Mouse (Mus musculus): ENCODE measurements at regions not wholly inside any gene's neighbourhood (a gene's known extent, or its start where the extent isn't known, plus 50 kb on each side); places are given as distances from the start of the nearest gene placed in this dataset.

DNA sequence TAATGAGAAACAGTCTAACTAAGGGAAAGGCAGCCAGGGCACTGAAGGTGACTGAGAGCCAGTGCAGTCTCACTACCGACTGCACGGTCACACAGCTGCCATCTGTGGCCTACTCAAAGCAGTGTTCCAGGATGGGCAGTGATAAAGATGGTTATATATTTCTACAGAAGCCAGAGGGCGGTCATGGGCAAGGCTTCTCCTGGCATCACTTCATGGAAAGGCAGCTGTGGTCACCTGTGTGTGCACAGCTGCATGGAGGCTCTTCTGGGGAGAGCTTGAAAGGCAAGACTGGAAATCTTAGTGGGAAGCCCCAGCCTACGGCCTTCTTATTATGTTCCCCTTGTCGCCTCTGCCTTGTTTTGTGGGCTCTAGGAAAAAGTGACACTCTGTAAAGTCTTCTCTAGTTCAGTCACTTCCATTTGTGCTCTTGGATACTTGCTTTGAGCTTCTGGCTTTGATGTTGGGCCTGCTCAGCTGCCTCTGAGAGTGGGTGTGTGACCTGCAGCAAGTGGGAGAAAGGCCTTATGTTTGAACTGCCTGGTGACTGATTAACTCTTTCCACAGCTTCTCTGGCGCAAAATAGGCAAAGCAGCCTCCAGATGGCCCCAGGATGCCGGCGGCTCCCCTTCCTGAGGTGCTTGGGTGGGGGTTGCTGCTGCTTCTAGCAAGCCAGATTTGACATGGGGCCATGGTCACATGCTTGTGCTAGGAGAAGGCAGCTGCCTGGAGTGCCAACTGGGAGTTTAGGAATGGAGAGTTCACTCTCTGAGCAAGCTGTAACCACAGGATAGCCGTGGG lies 141.4 kb upstream of the Pdzrn3 start:
- no peak for DNase-seq

DNA sequence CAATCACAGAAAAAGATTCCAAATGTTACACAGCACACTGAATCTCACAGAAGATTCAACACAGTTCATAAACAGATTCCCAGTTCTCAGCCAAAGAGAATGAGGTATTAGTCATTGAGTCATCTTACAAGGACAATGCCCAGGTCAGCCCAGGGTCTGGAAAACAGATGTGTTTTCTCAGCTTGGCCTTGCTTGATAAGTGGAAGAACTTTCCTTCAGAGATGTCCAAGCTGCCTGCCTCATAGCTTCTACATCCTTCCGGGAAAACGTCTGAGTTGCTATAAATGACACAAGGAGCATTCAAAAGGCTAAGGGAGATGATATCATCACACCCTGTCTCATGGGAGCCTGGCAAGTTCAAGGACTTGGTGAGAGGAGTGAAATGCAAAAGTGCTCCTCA lies 139.9 kb upstream of the Pdzrn3 start:
- intact Hi-C loops (cut with DNase I) = no loop called here
- Histone ChIP-seq H3K4me1 (ENCODE audit: control insufficient read depth, insufficient read depth, low read length) (peaks cover 5% of the 10 kb centered on the region), H3K79me2 (replicated peaks; ENCODE audit: control insufficient read depth, insufficient read depth, low read length) (no peaks in the 10 kb centered on the region), H3K27me3 (ENCODE audit: control insufficient read depth, insufficient read depth, low read length) (no peaks in the 10 kb centered on the region), H3K9ac (ENCODE audit: low read depth, low read length) (no peak overlapping the region), H3K4me3 (no peak overlapping the region), H3K27ac (no peak overlapping the region), H3K36me3 (ENCODE audit: control insufficient read depth, insufficient read depth, low read length) (no peaks in the 10 kb centered on the region)
- WGBS = 18% methylated on average over 2 of the region's 2 CpGs
- no peak for TF ChIP-seq CTCF (IDR thresholded peaks at IDR 0.05)
- no peak for TF ChIP-seq POLR2A (IDR thresholded peaks at IDR 0.05; ENCODE audit: insufficient read depth, low read depth, low read length)
- no peak for TF ChIP-seq EP300 (IDR thresholded peaks at IDR 0.05; ENCODE audit: insufficient read depth, low read depth, low read length)
- no peak for DNase-seq

More for the DNA sequence above, 141.4 kb upstream of the Pdzrn3 start:
- no peak overlapping the region for H3K9ac ChIP-seq (ENCODE audit: low read depth, low read length)
- H3K4me3 ChIP-seq = no peak overlapping the region
- no peak overlapping the region for H3K27ac ChIP-seq
- 47% methylated on average over 9 of the region's 9 CpGs for WGBS
- peaks cover 5% of the 10 kb centered on the region for H3K4me1 ChIP-seq (ENCODE audit: control insufficient read depth, insufficient read depth, low read length)
- intact Hi-C loops (cut with DNase I) = no loop called here
- no peaks in the 10 kb centered on the region for H3K79me2 ChIP-seq (replicated peaks; ENCODE audit: control insufficient read depth, insufficient read depth, low read length)
- no peaks in the 10 kb centered on the region for H3K27me3 ChIP-seq (ENCODE audit: control insufficient read depth, insufficient read depth, low read length)
- TF ChIP-seq CTCF (IDR thresholded peaks at IDR 0.05) (no peak), POLR2A (IDR thresholded peaks at IDR 0.05; ENCODE audit: insufficient read depth, low read depth, low read length) (no peak), EP300 (IDR thresholded peaks at IDR 0.05; ENCODE audit: insufficient read depth, low read depth, low read length) (no peak)
- H3K36me3 ChIP-seq (ENCODE audit: control insufficient read depth, insufficient read depth, low read length) = no peaks in the 10 kb centered on the region

DNA sequence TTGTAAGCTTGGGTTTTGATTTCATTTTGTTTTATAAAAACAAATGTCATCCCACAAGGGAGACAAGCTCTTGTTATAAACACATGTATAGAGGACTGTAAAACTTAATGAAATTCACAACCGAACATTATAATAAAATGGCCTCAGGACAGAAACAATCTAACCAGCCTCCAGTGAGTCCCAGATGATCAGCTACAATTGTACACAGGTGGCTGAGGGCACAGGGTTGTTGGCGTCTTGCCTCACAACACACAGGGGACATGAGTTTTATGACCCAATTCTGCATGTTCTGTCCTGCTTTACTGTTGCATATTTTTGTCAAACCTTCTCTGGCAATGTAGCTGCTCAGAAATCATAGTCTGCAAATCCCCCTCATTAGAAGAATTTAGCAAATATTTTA lies 136.0 kb upstream of the Pdzrn3 start:
- no peak overlapping the region for H3K4me3 ChIP-seq
- WGBS = 87% methylated on average over 2 of the region's 2 CpGs
- peaks cover under 1% of the 10 kb centered on the region; the same call in 1 of the 2 replicates for H3K4me1 ChIP-seq (ENCODE audit: control insufficient read depth, insufficient read depth, low read length)
- H3K36me3 ChIP-seq (ENCODE audit: control insufficient read depth, insufficient read depth, low read length) = no peaks in the 10 kb centered on the region
- no peak overlapping the region for H3K9ac ChIP-seq (ENCODE audit: low read depth, low read length)
- TF ChIP-seq CTCF (IDR thresholded peaks at IDR 0.05) = no peak
- no peak for TF ChIP-seq POLR2A (IDR thresholded peaks at IDR 0.05; ENCODE audit: insufficient read depth, low read depth, low read length)
- no peak for TF ChIP-seq EP300 (IDR thresholded peaks at IDR 0.05; ENCODE audit: insufficient read depth, low read depth, low read length)
- H3K27ac ChIP-seq = no peak overlapping the region
- no peaks in the 10 kb centered on the region for H3K27me3 ChIP-seq (ENCODE audit: control insufficient read depth, insufficient read depth, low read length)
- DNase-seq = no peak
- no peaks in the 10 kb centered on the region for H3K79me2 ChIP-seq (replicated peaks; ENCODE audit: control insufficient read depth, insufficient read depth, low read length)
- intact Hi-C loops (cut with DNase I) = no loop called here

DNA sequence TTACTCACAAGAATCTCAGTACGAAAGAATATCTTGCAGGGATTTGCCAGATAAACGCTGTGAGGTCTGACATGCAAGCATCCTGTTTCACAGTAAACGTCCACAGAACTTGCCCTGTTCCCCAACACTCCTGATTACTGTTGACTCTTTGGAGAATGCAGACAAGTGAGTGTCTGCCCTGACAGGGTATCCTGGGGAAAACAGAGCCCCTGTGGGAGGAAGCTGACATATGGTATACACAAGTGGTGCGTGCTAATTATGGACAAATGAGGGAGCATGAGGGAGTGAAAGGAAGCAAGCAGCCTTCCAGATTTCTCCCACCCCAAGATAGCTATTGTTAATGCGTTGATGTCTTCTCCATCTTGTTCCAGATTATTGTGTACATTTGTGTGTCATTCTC lies 124.5 kb upstream of the Pdzrn3 start:
- Histone ChIP-seq H3K79me2 (replicated peaks; ENCODE audit: control insufficient read depth, insufficient read depth, low read length) (no peaks in the 10 kb centered on the region), H3K9ac (ENCODE audit: low read depth, low read length) (no peak overlapping the region), H3K4me1 (ENCODE audit: control insufficient read depth, insufficient read depth, low read length) (no peaks in the 10 kb centered on the region), H3K27ac (no peak overlapping the region), H3K36me3 (ENCODE audit: control insufficient read depth, insufficient read depth, low read length) (no peaks in the 10 kb centered on the region), H3K27me3 (ENCODE audit: control insufficient read depth, insufficient read depth, low read length) (no peaks in the 10 kb centered on the region), H3K4me3 (no peak overlapping the region)
- no peak for DNase-seq
- 21% methylated on average over 5 of the region's 5 CpGs for WGBS
- intact Hi-C loops (cut with DNase I) = no loop called here
- TF ChIP-seq POLR2A (IDR thresholded peaks at IDR 0.05; ENCODE audit: insufficient read depth, low read depth, low read length) = no peak
- no peak for TF ChIP-seq CTCF (IDR thresholded peaks at IDR 0.05)
- no peak for TF ChIP-seq EP300 (IDR thresholded peaks at IDR 0.05; ENCODE audit: insufficient read depth, low read depth, low read length)

DNA sequence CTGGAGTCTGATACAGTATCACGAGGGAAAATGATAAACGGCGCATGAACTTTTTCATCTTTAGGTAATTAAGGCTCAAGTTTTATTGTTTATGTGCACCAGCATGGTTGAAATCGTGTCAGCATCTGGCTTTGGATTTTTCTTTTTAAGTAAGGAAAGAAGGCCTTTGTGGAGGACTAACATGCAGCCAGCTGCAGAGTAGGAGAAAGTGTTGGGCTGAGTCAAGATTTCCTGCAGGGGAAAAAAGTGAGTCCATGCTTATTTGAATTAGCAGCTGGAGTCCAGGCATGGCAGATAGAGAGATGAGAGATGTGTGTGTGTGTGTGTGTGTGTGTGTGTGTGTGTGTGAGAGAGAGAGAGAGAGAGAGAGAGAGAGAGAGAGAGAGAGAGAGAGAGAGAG lies 124.0 kb upstream of the Pdzrn3 start:
- no peak overlapping the region for H3K4me3 ChIP-seq
- no peak overlapping the region for H3K27ac ChIP-seq
- no peaks in the 10 kb centered on the region for H3K27me3 ChIP-seq (ENCODE audit: control insufficient read depth, insufficient read depth, low read length)
- TF ChIP-seq CTCF (IDR thresholded peaks at IDR 0.05) (no peak), EP300 (IDR thresholded peaks at IDR 0.05; ENCODE audit: insufficient read depth, low read depth, low read length) (no peak), POLR2A (IDR thresholded peaks at IDR 0.05; ENCODE audit: insufficient read depth, low read depth, low read length) (no peak)
- no peak for DNase-seq
- H3K79me2 ChIP-seq (replicated peaks; ENCODE audit: control insufficient read depth, insufficient read depth, low read length) = no peaks in the 10 kb centered on the region
- WGBS = 60% methylated on average over 4 of the region's 4 CpGs
- H3K4me1 ChIP-seq (ENCODE audit: control insufficient read depth, insufficient read depth, low read length) = no peaks in the 10 kb centered on the region
- no peaks in the 10 kb centered on the region for H3K36me3 ChIP-seq (ENCODE audit: control insufficient read depth, insufficient read depth, low read length)
- intact Hi-C loops (cut with DNase I) = no loop called here
- no peak overlapping the region for H3K9ac ChIP-seq (ENCODE audit: low read depth, low read length)

DNA sequence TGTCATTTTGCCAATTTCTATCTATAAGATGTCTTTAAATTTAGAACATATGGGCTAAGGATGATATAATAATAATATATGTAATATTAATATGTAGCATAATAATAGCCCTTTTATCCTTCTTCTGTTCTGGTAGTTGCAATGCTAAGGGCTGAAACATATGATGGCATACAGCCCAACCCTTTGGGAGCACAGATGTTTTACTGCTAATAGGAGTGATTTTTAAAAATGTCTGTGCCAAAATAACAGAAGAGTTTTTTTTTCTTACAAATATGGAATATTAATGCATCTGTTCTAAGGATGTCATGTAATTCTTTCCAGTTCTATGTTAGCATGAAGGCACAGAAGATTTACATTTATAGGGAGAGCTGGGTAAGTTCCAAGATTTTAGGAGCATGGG lies 122.5 kb upstream of the Pdzrn3 start:
- TF ChIP-seq CTCF (IDR thresholded peaks at IDR 0.05) = no peak
- no peak for TF ChIP-seq POLR2A (IDR thresholded peaks at IDR 0.05; ENCODE audit: insufficient read depth, low read depth, low read length)
- no peak for TF ChIP-seq EP300 (IDR thresholded peaks at IDR 0.05; ENCODE audit: insufficient read depth, low read depth, low read length)
- no peak overlapping the region for H3K9ac ChIP-seq (ENCODE audit: low read depth, low read length)
- intact Hi-C loops (cut with DNase I) = no loop called here
- no peak overlapping the region for H3K4me3 ChIP-seq
- no peaks in the 10 kb centered on the region for H3K4me1 ChIP-seq (ENCODE audit: control insufficient read depth, insufficient read depth, low read length)
- no peaks in the 10 kb centered on the region for H3K27me3 ChIP-seq (ENCODE audit: control insufficient read depth, insufficient read depth, low read length)
- no peak for DNase-seq
- no peaks in the 10 kb centered on the region for H3K79me2 ChIP-seq (replicated peaks; ENCODE audit: control insufficient read depth, insufficient read depth, low read length)
- H3K27ac ChIP-seq = no peak overlapping the region
- no peaks in the 10 kb centered on the region for H3K36me3 ChIP-seq (ENCODE audit: control insufficient read depth, insufficient read depth, low read length)
